Mouse (Mus musculus): ENCODE measurements at regions not wholly inside any gene's neighbourhood (a gene's known extent, or its start where the extent isn't known, plus 50 kb on each side); places are given as distances from the start of the nearest gene placed in this dataset.
A peak's percentile ranks its signal among the peaks of the same experiment; 100 is the strongest.
"Not testable (repeated sequence)": the region's sequence is repeated elsewhere in the genome, so short reads cannot be mapped to it uniquely, and the experiment has no call there.

DNA sequence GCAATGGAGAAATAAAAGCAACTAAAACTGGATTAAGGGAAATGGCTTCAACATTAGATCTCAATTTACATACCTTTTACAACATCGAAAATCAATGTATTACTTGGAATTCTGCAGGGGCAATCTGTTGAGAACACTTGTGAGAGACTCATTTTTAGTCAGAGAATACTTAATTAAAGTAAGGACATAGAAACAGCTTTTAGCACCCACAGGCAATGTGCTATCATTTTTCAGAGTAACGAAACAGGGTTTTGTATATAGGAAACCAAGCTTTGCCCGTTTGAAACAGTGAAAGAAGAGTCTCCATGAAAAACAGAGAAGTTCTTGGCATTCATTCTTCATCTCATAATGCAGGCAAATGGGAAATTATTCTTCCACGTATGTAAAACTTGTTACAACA is 196.4 kb downstream of the Tdrd3 start:
- DNase-seq, result no peak

DNA sequence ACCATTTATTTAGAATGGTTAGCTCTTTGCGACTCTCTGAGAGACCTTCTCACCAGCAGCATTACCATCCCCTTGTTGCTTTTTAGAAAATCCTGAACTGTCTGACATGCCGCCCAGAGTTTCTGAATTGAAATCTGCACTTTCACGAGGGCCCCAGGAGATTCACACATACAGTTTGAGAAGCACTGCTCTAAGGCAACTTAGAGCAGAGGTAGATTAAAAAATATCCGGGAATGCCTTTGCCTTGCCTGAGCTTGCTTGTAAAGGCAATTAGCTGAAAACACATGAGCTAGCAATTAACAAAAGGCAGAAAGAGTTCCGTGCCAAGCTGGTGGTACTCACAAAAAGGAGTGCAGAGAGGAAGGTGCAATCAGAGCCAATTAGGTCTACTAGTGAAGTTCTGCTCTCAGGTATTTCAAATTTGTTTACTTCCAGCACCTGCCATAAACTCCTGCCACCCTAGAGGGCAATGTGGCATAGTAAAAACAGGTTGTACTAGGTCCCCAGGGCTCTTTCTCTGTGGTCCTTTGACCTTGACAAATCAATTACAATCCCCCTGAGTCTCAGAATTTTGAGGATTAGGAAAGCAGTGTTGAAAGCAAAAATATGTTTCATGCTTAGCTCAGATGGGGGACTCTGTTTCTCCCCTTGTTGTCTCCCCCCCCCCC is 203.1 kb downstream of the Tdrd3 start:
- peak; percentile 19 for DNase-seq

DNA sequence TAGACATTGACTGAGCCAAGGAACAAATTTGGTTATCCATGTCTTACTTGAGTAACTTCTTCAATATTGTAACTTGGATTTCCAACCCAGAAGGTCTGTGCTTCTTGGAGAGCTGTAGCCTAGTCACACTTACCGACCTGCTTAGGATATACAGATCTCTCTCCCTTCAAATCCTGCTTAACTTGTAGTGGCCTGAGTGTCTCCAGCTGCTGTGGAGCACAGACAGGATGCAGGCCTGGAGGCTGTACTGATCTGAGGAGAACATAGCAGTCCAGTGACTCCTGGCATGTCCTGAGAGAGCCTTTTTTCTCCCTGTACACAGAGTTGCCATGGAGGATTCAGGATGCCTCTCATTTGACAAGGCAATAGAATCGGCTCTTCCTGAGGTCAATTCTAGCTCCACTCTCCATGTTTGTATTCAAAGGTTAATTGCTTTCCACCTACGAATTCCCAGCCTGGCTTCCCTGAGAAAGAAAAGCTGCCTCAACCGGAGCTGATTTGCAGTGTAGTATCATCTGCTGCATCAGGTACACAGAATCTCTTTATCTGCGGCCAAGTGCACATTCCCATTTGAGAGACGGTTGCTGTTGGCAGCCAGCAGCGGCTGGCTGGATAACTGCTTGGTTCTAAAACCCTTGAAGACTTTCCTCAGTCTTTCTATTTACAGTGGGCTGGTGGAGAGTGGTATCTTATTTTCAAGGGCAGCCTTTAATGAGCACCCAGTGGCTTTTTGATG is 214.8 kb downstream of the Tdrd3 start:
- DNase-seq, result no peak

DNA sequence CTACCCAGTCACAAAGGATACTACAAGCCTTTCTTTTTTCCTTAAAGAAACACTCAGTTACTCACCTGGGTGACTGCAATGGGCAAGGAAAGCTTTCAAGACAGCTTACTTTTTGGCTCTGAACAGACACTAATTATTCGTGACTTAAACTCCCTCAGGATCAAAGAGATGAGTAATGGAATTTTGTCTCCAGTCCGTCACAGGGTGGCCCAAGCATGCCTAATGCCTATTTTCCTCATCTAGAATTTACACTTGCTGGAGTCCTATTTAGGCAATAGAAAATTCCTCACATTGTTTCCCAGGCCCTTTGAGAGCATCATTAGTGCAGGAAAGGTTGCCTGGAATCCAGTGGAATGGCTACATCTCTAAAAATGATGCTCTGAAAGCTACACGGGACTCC is 218.2 kb downstream of the Tdrd3 start:
- DNase-seq, result no peak

DNA sequence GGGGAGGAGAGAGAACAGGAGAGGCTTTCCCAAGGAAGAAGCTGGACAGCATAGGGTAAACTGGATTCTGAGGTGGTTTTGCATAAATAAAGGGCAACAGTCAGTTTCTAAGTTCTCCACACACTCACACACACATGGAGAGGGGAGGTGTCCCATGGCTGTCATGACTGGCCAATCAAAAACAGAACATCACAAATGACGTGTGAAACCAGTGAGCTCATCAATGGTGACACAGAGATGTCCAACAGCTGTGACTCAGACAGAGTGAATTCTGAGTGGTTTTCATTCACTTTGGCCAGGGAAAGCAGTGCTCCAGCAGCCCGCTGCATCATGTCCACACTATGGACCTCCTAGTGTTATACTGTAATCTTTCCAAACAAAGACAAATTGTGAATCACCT is 220.7 kb downstream of the Tdrd3 start:
- no peak for DNase-seq

DNA sequence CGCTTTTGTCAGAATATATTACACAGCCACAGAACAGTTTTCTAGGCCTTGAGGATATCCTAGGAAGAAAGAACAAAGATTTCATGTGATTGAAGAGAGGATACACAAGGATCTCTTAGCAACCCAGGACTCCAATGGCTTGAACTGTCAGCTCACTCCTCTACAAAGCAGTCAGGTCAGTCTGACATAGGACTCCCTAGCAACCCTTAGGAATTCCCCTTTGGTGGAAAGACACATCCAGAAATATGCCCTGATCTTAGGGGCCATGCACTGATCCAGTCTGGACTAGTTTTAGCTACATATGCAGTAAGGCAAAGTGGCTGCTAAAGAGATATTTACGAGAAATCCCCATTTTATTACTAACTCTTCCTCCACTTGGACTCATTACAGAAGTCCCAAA is 251.5 kb downstream of the Tdrd3 start:
- no peak for DNase-seq

DNA sequence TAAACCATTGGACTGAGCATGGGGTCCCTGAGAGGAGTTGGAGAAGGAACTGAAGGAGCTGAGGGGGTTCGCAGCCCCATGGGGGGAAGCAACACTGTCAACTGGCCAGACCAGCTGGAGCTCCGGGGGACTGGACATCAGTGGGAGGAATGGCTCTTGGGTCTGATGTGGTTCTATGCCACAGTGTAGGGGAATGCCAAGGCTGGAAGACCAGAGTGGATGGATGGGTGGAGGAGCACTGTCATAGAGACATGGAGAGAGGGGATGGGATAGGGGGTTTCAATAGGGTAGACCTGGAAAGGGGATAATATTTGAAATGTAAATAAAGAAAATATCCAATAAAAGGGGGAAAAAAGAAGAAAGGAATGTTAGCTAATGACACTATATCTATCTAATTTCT is 253.1 kb downstream of the Tdrd3 start:
- DNase-seq, result no peak

DNA sequence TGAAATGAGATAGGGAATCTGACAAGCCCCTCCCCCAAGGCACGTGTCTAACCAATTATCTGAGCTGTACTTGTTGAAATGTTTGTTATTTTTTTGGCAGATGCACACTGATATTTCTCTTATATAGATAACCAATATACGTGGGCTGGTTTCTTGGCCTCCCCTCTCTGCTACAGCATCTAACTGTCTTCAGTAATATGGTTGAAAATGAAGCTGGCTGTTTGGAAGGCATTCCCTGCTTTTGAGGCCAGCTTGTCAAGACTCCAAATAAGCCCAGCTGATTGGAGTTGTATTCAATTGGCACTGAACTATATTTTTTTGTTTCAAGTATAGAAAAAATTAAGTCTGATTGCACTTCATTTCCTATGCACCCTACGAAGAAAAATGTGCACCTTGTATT is 264.3 kb downstream of the Tdrd3 start:
- no peak for DNase-seq

DNA sequence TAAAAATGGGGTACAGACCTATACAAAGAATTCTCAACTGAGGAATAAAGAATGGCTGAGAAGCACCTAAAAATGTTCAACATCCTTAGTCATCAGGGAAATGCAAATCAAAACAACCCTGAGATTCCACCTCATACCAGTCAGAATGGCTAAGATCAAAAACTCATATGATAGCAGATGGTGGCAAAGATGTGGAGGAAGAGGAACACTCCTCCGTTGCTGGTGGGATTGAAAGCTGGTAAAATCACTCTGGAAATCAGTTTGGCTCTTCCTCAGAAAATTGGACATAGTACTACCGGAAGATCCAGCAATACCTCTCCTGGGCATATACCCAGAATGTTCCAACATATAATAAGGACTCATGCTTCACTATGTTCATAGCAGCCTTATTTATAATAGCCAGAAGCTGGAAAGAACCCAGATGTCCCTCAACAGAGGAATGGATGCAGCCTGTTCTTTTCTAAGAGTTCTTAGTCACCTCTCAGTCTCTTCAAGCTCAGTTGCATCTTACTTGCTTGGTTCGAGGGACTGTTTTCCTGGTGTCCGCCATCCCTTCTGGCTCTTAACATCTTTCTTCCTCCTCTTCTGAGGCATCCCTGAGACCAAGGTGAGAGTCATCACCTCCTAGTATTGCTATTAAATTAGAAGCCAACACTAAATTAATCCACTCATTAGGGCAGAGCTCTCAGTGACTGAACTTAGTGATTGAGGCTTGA is 266.8 kb downstream of the Tdrd3 start:
- DNase-seq, result not testable (repeated sequence)

DNA sequence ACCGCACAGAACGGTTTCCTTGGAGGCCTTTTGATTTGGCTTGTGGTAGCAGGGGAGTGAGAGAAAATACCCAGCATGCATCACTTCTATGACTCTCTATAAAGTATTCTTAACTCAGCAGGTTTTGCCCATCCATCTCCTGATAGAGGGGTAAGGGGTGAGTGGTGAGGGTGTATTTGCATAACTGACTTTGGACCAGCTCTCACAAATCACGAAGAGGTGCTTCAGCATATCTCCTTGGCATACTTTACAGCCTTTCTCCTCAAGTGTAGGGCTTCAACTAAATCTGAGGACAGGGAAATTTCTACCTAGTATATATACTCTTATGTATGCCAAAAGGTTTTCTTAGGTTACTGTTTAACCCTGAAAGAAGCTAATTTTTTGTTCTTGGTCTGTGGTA is 273.4 kb downstream of the Tdrd3 start:
- DNase-seq, result no peak

DNA sequence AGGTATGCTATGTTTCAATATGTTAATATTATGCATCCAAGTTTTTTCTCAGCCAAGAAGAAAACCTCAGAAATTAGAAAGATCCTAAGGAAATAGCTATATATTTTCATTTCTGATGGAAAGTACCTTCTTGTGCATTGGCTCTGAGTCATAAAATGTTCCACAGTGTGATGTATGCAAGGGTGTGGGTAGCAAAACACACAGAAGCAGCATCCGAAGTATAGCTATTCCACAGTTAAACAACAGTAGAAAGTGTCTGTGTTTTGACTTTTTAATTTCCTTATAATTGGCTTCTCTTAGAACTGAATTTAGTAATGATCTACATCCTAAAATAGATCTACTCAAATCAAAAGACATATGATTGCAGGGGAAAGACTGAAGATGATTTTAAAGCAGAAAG is 320.0 kb downstream of the Tdrd3 start:
- DNase-seq, result no peak

DNA sequence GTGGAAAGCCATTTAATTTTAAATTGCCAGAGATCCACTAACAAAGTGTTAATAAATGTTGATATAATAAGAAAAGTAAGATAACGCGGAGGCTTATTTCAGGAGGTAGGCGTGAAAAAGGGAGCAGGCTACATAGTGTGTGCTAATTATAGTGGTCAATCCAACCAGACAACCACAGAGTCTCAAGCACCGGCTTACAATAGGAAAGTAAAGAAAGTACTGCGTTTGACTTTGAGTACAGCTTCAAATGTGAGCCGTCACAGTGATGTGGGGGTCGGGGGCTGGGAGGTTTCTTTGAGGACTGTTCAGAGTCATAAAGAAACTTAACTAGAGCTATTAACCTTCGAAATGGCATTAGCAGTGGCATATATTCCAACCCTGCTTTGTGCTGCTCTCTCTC is 329.1 kb downstream of the Tdrd3 start:
- DNase-seq, result peak; percentile 9

DNA sequence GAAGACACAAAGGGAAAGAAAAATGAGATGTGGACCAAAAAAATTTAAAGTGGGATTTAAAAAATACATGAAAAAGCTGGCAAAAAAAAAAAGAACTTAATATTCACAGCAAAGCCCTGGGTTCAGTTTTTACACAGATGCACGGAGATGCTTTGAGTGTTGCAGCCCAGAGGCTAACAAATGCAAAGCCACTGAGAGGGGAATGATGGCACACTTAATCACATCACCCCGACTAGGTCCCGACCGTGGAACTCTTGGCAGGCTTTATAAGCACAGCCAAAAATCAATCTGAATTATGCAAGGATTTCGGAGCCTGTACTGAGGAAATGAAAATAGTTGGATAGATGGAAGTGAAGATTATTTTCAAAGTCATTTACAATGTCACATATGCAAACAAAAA is 329.6 kb downstream of the Tdrd3 start:
- DNase-seq, result peak; percentile 6

DNA sequence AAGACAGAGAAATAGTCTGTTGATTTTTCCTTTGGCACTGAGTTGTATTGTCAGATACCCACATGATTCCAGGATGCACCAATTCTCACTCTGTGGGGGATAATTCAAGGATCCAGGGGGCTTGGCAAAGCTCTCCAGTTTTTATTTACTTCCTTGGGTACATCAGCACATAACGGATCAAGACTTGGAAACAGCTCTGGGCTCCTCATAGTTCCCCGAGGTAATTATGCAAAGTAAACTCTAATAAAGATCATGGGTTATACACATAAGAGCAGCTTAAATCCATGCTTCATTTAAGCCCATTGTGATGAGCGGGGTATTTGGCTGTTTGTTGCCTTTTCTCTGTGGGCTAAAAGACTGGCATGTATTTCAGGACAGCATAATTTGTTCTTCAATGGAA is 332.6 kb downstream of the Tdrd3 start:
- no peak for DNase-seq

DNA sequence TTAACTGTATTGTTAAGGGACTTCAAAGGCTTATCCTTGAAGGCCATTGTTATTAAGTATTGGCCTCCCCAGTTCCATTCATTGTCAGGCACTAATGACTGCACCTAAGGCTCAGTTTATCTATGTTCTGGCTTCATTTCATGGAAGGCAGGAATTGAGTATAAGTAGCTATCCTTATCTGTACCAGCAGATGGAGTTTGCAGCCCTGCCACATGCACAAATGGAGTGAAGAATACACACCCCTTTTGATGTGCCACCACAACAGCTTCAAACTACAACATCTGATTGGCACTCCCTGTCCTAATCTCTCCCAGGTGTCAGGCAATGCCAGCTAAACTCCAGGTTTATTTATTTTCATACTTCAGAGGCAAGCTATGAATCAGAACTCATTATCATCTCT is 333.3 kb downstream of the Tdrd3 start:
- no peak for DNase-seq

DNA sequence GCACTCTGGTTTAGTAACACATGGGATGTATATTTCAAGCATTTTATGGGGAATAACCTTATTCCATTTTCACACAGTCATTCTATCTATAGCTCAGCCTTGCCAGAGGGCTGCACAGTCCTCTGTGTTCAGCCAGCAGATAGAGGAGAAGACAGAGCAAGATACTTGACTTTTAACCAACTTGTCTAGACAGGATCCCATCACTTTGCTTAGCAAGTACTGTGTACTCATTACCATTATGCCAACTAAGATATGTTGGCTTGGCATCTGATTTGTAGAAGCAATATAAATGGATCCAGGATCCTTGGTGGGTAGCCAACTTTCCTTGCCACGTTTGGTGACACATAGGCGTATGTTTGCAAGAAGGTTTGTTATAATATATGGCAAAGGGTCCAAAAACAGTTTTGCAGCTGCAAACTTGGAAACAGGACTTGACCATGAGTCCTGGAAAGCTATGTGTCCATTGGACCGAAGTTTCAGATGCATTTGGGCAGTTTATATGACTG is 334.3 kb downstream of the Tdrd3 start:
- no peak for DNase-seq

DNA sequence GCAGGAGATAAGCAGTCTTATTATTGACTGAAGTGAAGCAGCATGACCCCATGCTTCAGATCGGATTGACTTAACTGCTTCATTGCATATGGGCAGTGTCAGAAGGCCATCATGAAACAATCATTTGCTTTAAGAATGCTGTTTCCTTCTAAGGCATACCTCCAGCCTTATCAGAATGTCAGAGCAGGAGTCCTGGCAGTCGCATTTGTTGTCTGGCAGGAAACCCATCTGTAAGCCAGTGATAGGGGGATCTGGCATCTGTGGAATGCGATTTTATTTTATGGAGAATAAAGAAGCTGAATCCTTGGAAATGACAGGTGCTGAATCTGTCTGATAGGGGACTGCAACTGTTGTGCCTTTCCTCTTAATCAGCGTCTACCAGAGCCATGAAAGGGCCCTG is 338.3 kb downstream of the Tdrd3 start:
- no peak for DNase-seq

DNA sequence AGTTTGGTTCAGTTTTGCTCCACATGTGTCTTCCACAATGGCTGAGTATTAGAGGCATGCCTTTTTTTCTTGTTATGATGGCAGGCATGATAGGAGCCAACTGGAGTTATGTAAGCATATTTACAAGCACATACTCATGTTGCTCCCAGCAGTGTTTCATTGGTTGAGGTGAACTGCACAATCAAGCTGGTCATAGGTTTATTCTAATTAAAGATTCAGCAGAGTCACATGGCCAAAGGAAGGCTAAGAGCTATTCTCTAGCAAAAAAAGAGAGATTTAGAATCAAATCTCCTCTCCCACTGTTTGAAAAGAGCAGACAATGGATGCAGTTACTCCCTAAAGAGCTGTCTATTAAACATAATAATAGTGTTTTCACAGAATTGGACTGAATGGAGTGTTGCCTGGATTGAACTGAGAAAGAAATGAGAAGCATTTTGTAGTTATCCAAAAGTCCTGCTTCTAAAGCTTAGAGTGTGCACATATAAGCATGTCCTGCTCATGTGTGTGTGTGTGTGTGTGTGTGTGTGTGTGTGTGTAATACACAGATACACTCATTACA is 359.0 kb downstream of the Tdrd3 start:
- no peak for DNase-seq

DNA sequence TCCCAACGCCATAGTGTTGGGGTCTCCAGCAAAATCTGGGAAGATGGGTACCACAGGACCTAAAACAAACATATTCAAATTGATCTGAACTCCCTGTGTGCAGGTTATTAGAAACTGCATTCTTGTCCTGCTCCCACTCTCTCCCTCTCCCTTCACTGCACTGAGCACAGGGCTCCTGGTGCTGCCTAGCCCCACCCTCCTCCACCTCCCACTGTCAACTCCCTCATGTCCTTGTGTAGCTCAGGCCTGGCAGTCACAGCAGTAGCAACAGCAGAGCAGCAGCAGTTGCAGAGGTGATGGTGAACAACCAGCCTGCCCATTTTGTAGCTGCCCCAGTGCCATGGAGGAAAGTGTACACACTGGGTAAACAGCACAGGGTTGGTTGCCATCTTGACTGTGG is 383.4 kb downstream of the Tdrd3 start:
- DNase-seq, result no peak

DNA sequence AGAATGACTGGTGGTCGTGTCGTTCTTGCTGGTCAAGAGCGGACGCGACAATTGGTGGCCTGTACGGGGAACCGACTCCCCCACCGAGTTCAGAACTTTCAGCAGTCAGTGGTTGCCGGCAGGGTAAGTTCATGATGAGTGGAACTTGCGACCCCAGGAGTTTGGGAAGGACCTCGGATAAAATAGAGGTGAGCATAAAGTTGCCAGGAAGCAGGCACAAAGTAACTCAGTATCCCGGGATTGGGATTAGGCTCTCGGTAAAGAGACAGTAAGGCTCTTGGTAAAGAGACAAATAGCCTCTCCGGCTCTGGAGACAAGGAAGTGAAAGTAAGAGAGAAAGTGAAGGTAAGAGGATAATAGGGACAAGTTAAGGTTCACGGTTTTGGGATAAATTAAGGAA is 393.2 kb downstream of the Tdrd3 start:
- not testable (repeated sequence) for DNase-seq

DNA sequence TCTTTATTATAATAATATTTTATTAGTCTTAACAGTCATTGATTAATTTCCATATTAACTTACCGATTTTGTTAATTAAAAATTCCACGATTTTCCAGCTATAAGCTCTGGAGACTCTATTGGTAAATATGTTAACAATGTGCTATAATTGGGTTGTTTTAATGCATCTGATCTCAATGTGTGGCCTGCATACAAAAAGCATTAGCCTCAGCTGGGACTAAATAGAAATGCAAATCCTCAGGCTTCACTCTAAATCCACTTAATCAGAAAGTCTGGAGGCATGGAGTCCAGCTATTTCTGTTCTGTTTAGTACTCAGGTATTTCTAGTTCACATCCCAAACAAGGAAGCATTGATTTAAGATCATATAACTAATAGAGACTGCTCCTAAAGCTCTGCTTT is 427.7 kb downstream of the Tdrd3 start:
- DNase-seq, result no peak

DNA sequence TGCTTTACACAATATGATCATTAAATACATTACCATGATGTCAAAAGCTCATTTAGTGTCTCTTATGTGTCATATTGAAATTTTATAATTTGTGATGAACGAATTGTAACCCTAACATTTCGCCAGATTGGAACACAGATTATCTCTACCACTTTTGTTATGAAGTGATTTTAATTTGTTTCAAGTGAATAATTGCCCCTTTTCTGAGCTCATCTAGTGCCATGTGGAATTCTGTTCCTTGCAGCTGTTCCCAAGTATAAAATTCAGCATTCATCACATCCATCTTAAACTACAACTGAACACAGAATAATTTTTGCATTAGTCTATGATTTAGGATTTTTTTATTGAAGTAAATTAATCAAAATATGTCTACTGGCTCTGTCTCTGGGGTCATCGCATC is 445.0 kb downstream of the Tdrd3 start:
- no peak for DNase-seq

DNA sequence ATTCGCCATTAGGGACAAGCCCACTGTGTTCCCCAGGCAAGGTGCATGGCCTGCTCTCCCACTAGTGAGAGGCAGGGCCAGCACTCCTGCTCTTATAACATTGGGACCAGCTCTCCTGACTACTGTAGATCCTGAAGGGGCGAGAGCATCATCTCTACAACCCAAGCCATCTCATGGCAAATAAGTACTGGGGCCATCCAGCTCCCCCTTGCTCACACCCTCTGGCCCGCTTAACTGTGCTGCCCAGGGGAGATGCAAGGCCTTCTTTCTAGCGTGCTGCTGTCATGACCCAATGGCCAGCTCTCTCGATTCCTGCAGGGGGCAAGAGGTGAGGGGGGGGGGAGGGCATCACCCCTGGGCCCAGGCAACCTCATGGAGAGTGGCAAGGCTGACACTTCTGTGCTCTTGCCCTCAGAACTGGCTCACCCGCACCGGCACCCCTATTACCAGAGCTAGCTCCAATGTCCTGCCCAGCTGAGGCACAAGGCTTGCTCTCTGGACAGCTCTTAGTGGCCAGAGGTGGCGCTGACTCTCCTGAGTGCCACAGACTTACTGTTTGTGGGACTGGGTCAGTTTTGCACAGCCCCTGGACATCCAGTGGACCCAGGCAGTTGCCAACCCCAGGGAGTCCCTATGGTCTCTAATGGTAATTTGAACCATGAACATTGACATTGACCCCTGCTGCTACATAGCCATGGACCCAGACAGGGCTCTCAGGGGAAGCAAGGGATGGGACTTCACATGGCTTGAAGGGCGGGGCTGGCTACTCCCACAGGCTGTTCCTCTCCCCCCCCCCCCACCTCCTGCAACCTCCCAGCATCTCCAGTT is 448.2 kb downstream of the Tdrd3 start:
- DNase-seq, result no peak

Measured in embryo, embryonic 11 days (tissue).